Mouse (Mus musculus) kidney, postnatal 14 days (tissue): Measurements from ENCODE around the gene Pglyrp1.
"Not testable (repeated sequence)": the region's sequence is repeated elsewhere in the genome, so short reads cannot be mapped to it uniquely, and the experiment has no call there.

Source experiments
- DNase-seq: peaks from one replicate; pipeline ENCODE4 v3.0.0; 2022; ENCODE audit warnings: mixed read lengths

The Pglyrp1 gene

GRCm38 (mm10) chr7:18871031-18871430 lies at the start of gene Pglyrp1:
Pglyrp1 (plus strand) TSS chr7:18871331.
- not testable (repeated sequence) for DNase-seq

- DNase-seq = no peak
Measured at GRCm38 (mm10) chr7:18821507-18821906, 49.6 kb upstream of the Pglyrp1 start, which contains the start of gene Psg17. Psg17 (minus strand) TSS chr7:18821607.

GRCm38 (mm10) chr7:18827792-18828546 lies 43.2 kb upstream of the Pglyrp1 start:
- DNase-seq = no peak

GRCm38 (mm10) chr7:18828592-18828991 lies 42.5 kb upstream of the Pglyrp1 start:
- DNase-seq = peak; percentile 4

- DNase-seq = no peak
Measured at GRCm38 (mm10) chr7:18829545-18829944, 41.6 kb upstream of the Pglyrp1 start.

GRCm38 (mm10) chr7:18832298-18832697 lies 38.8 kb upstream of the Pglyrp1 start:
- peak; percentile 14 for DNase-seq

GRCm38 (mm10) chr7:18839865-18840264 lies 31.3 kb upstream of the Pglyrp1 start, which contains the start of gene Mill2:
Mill2 (plus strand) TSS chr7:18839966.
- no peak for DNase-seq

GRCm38 (mm10) chr7:18840386-18841173 lies 30.6 kb upstream of the Pglyrp1 start:
- DNase-seq = peak; percentile 71

GRCm38 (mm10) chr7:18841174-18841567 lies 30.0 kb upstream of the Pglyrp1 start:
- DNase-seq = no peak

- no peak for DNase-seq
Measured at GRCm38 (mm10) chr7:18844811-18845210, 26.3 kb upstream of the Pglyrp1 start.

GRCm38 (mm10) chr7:18848395-18848794 lies 22.7 kb upstream of the Pglyrp1 start:
- no peak for DNase-seq

- DNase-seq = peak; percentile 34
Measured at GRCm38 (mm10) chr7:18858310-18858916, 12.7 kb upstream of the Pglyrp1 start.

- no peak for DNase-seq
Measured at GRCm38 (mm10) chr7:18862801-18863200, 8.3 kb upstream of the Pglyrp1 start.

GRCm38 (mm10) chr7:18868491-18868890 lies 2.6 kb upstream of the Pglyrp1 start:
- DNase-seq = no peak

- DNase-seq = peak; percentile 24
Measured at GRCm38 (mm10) chr7:18872014-18872802, 1.1 kb downstream of the Pglyrp1 start.

- no peak for DNase-seq
Measured at GRCm38 (mm10) chr7:18872816-18873215, 1.7 kb downstream of the Pglyrp1 start.

- DNase-seq = peak; percentile 79
Measured at GRCm38 (mm10) chr7:18873253-18873652, 2.1 kb downstream of the Pglyrp1 start.

GRCm38 (mm10) chr7:18875372-18875771 lies 4.2 kb downstream of the Pglyrp1 start:
- no peak for DNase-seq

- no peak for DNase-seq
Measured at GRCm38 (mm10) chr7:18878691-18879090, 7.6 kb downstream of the Pglyrp1 start.

GRCm38 (mm10) chr7:18883991-18884744 lies 13.0 kb downstream of the Pglyrp1 start:
- DNase-seq = no peak

- DNase-seq = no peak
Measured at GRCm38 (mm10) chr7:18884745-18885422, 13.8 kb downstream of the Pglyrp1 start.
